Mouse (Mus musculus): ENCODE results near the gene Serp1. TPM values are rescaled to one million over a fixed set of nuclear protein-coding genes. Genes with fewer than 3 reads are reported as not detected.

Gene Serp1
- polyA plus RNA-seq (2012; rRNA removed) = 28.0 and 30.4 TPM in 2 replicates

DNA sequence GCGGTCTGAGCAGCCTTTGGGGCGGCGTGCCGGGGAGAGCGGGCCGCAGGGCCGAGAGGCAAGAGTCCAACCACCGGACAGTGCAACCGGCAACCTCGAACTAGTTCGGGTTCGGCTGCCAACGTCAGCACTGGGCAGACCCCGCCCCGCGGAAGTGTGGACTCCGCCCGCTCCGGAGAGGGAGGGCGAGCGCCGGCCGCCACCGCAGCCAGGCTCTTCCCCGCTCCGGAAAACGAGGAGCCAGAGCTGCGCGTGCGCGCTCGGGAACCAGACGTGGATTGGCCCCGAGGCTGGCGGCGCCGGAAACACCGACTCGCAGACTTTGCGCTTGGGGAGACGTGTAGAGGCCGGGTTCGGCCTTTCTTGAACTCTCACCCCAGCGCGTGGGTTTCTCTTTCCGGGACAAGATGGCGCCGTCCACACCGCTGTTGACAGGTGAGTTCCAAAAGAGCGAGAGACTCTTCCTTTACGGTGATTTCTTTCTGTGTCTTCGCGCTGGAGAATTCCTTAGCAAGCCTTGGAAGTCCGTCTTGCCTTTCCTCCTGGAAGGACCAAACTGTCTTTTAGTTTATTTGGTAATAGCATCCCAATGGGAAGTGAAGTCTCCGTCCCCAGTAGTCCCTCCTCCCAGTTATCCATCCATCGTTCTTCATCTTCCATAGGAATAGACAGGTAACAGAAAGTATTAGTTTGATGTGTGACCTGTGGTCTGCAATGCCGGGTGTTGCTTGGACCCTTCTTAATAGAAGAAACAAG, at the start of gene Serp1, which contains the start of gene Eif2a:
TSS of gene Serp1 (minus strand) at position 241 of the 756 bp plus-strand sequence.
TSS of gene Eif2a (plus strand) at position 170 of the 756 bp plus-strand sequence.
- TF ChIP-seq POLR2A (IDR thresholded peaks at IDR 0.05; ENCODE audit: control insufficient read depth, low read depth, low read length) (peak; percentile 94), CTCF (IDR thresholded peaks at IDR 0.05; ENCODE audit: control insufficient read depth, insufficient read depth, insufficient replicate concordance, low read depth, low read length) (no peak)
- peaks cover 1% of the 10 kb centered on the region for H3K36me3 ChIP-seq (ENCODE audit: control insufficient read depth, insufficient read depth, low read length)
- peak within 1 kb of the TSS; percentile 93 for H3K27ac ChIP-seq (ENCODE audit: control insufficient read depth, insufficient read depth, low read depth, low read length)
- peak within 1 kb of the TSS; percentile 88 for H3K4me3 ChIP-seq (ENCODE audit: control insufficient read depth, low read depth, low read length)
- H3K4me1 ChIP-seq (ENCODE audit: control insufficient read depth, insufficient read depth, low read length) = no peaks in the 10 kb centered on the region; the same call in 1 of the 2 replicates
- no peaks in the 10 kb centered on the region for H3K27me3 ChIP-seq (ENCODE audit: control insufficient read depth, insufficient read depth, low read length)

DNA sequence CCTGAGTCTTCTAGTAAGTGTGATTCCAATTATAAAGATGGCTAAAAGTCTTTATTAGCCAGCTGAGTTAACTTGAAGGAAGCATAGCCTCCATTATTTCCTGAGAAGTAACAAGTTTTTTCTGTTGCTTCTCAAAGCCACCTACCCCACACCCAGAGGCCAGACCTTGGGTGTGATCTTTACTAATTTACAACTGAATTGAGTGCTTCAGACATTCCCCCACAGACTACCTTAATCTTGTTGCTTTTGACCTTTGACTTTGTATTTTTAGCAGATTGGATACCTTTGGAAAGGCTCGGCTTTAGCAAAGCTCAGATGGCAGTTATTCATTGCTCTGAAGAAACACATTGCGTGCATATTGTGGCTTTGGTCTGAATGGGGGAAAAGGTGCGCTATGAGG, 45.1 kb upstream of the Serp1 start:
- Histone ChIP-seq H3K27me3 (ENCODE audit: control insufficient read depth, insufficient read depth, low read length) (no peaks in the 10 kb centered on the region), H3K27ac (ENCODE audit: control insufficient read depth, insufficient read depth, low read depth, low read length) (no peak overlapping the region), H3K36me3 (ENCODE audit: control insufficient read depth, insufficient read depth, low read length) (no peaks in the 10 kb centered on the region), H3K4me3 (ENCODE audit: control insufficient read depth, low read depth, low read length) (no peak overlapping the region), H3K4me1 (ENCODE audit: control insufficient read depth, insufficient read depth, low read length) (no peaks in the 10 kb centered on the region)
- TF ChIP-seq CTCF (IDR thresholded peaks at IDR 0.05; ENCODE audit: control insufficient read depth, insufficient read depth, insufficient replicate concordance, low read depth, low read length) = no peak
- no peak for TF ChIP-seq POLR2A (IDR thresholded peaks at IDR 0.05; ENCODE audit: control insufficient read depth, low read depth, low read length)

DNA sequence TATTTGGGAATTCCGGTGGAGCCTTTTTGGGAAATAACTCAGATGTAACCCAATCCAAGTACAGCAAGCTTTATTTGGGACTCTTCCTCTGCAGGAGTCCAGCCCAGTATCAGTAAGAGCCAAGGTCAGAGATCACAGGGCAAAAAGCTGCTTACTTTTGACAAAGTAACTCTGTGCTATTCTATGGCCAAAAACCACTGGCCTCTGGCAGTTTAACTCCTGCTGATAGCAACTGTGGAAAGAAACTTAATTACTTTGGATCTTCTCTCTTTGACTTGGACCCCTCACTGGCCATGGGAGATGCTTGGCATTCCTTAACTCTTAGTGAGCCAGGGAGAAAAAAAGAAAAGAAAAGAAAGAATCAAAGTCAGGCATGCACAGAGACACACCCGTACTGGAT, 35.7 kb upstream of the Serp1 start:
- TF ChIP-seq CTCF (IDR thresholded peaks at IDR 0.05; ENCODE audit: control insufficient read depth, insufficient read depth, insufficient replicate concordance, low read depth, low read length) (no peak), POLR2A (IDR thresholded peaks at IDR 0.05; ENCODE audit: control insufficient read depth, low read depth, low read length) (no peak)
- no peaks in the 10 kb centered on the region for H3K27me3 ChIP-seq (ENCODE audit: control insufficient read depth, insufficient read depth, low read length)
- H3K4me3 ChIP-seq (ENCODE audit: control insufficient read depth, low read depth, low read length) = no peak overlapping the region
- no peaks in the 10 kb centered on the region for H3K36me3 ChIP-seq (ENCODE audit: control insufficient read depth, insufficient read depth, low read length)
- H3K4me1 ChIP-seq (ENCODE audit: control insufficient read depth, insufficient read depth, low read length) = no peaks in the 10 kb centered on the region
- H3K27ac ChIP-seq (ENCODE audit: control insufficient read depth, insufficient read depth, low read depth, low read length) = no peak overlapping the region; the same call in 1 of the 2 replicates

- H3K36me3 ChIP-seq (ENCODE audit: control insufficient read depth, insufficient read depth, low read length) = no peaks in the 10 kb centered on the region
- H3K4me1 ChIP-seq (ENCODE audit: control insufficient read depth, insufficient read depth, low read length) = no peaks in the 10 kb centered on the region
- no peak overlapping the region for H3K4me3 ChIP-seq (ENCODE audit: control insufficient read depth, low read depth, low read length)
- TF ChIP-seq CTCF (IDR thresholded peaks at IDR 0.05; ENCODE audit: control insufficient read depth, insufficient read depth, insufficient replicate concordance, low read depth, low read length) (no peak), POLR2A (IDR thresholded peaks at IDR 0.05; ENCODE audit: control insufficient read depth, low read depth, low read length) (no peak)
- no peaks in the 10 kb centered on the region for H3K27me3 ChIP-seq (ENCODE audit: control insufficient read depth, insufficient read depth, low read length)
- H3K27ac ChIP-seq (ENCODE audit: control insufficient read depth, insufficient read depth, low read depth, low read length) = no peak overlapping the region
Observed at GRCm38 (mm10) chr3:58559887-58560286, 34.2 kb upstream of the Serp1 start.

- H3K27me3 ChIP-seq (ENCODE audit: control insufficient read depth, insufficient read depth, low read length) = no peaks in the 10 kb centered on the region
- no peaks in the 10 kb centered on the region for H3K36me3 ChIP-seq (ENCODE audit: control insufficient read depth, insufficient read depth, low read length)
- TF ChIP-seq CTCF (IDR thresholded peaks at IDR 0.05; ENCODE audit: control insufficient read depth, insufficient read depth, insufficient replicate concordance, low read depth, low read length) = no peak
- TF ChIP-seq POLR2A (IDR thresholded peaks at IDR 0.05; ENCODE audit: control insufficient read depth, low read depth, low read length) = no peak
- H3K4me3 ChIP-seq (ENCODE audit: control insufficient read depth, low read depth, low read length) = no peak overlapping the region
- no peak overlapping the region for H3K27ac ChIP-seq (ENCODE audit: control insufficient read depth, insufficient read depth, low read depth, low read length)
- no peaks in the 10 kb centered on the region for H3K4me1 ChIP-seq (ENCODE audit: control insufficient read depth, insufficient read depth, low read length)
Observed at GRCm38 (mm10) chr3:58556649-58557048, 31.0 kb upstream of the Serp1 start.

GRCm38 (mm10) chr3:58552001-58552811, 26.5 kb upstream of the Serp1 start:
- TF ChIP-seq POLR2A (IDR thresholded peaks at IDR 0.05; ENCODE audit: control insufficient read depth, low read depth, low read length) = no peak
- no peak for TF ChIP-seq CTCF (IDR thresholded peaks at IDR 0.05; ENCODE audit: control insufficient read depth, insufficient read depth, insufficient replicate concordance, low read depth, low read length)
- Histone ChIP-seq H3K4me3 (ENCODE audit: control insufficient read depth, low read depth, low read length) (no peak overlapping the region), H3K36me3 (ENCODE audit: control insufficient read depth, insufficient read depth, low read length) (no peaks in the 10 kb centered on the region), H3K4me1 (ENCODE audit: control insufficient read depth, insufficient read depth, low read length) (no peaks in the 10 kb centered on the region), H3K27ac (ENCODE audit: control insufficient read depth, insufficient read depth, low read depth, low read length) (no peak overlapping the region), H3K27me3 (ENCODE audit: control insufficient read depth, insufficient read depth, low read length) (no peaks in the 10 kb centered on the region)

DNA sequence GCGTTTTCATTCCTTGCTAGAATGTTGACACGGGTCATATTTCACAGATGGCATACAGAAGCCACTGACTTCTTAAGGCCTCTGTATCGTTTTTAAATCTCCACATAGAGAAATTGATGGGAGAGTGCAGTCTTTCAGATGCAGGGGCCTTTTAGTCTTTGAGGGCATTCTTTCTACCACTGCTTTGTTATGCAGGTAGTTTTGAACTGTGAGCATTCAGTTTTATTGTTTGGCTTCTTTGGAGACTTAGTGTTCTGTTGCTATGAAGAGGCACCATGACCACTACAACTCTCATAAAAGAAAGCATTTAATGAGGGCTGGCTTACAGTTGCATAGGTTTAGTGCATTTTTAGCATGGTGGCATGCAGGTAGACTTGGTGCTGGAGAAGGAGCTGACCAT, 10.9 kb upstream of the Serp1 start:
- Histone ChIP-seq H3K4me3 (ENCODE audit: control insufficient read depth, low read depth, low read length) (no peak overlapping the region), H3K4me1 (ENCODE audit: control insufficient read depth, insufficient read depth, low read length) (no peaks in the 10 kb centered on the region), H3K36me3 (ENCODE audit: control insufficient read depth, insufficient read depth, low read length) (no peaks in the 10 kb centered on the region; the same call in 1 of the 2 replicates), H3K27ac (ENCODE audit: control insufficient read depth, insufficient read depth, low read depth, low read length) (no peak overlapping the region), H3K27me3 (ENCODE audit: control insufficient read depth, insufficient read depth, low read length) (no peaks in the 10 kb centered on the region)
- TF ChIP-seq CTCF (IDR thresholded peaks at IDR 0.05; ENCODE audit: control insufficient read depth, insufficient read depth, insufficient replicate concordance, low read depth, low read length) = no peak
- no peak for TF ChIP-seq POLR2A (IDR thresholded peaks at IDR 0.05; ENCODE audit: control insufficient read depth, low read depth, low read length)
